Mouse (Mus musculus) hindbrain, embryonic 15.5 days (tissue): ENCODE results near the gene Kif3a. TPM values are rescaled to one million over a fixed set of nuclear protein-coding genes. Genes with fewer than 3 reads are reported as not detected.

Experiments
- ATAC-seq: fragments of 200-750 bp; cut with Nextera tagmentation; 2 replicates; pipeline ENCODE4 v1.8.0; 2017; ENCODE audit warnings: low read depth, moderate number of reproducible peaks, moderate TSS enrichment; ENCODE audit not compliant: low FRiP score
- H3K27ac ChIP-seq: fragments of 300-500 bp; sonication (generic); replicated peaks from 2 replicates; pipeline ENCODE4 v1.5.1; 2015; ENCODE audit warnings: mild to moderate bottlenecking, inconsistent platforms
- H3K27me3 ChIP-seq: fragments of 300-500 bp; sonication (generic); 2 replicates; pipeline ENCODE4 v1.6.1; 2015; ENCODE audit warnings: control low read depth, inconsistent platforms
- H3K36me3 ChIP-seq: fragments of 300-500 bp; sonication (generic); 2 replicates; pipeline ENCODE4 v1.6.1; 2015; ENCODE audit warnings: control low read depth, inconsistent platforms
- H3K4me1 ChIP-seq: fragments of 300-500 bp; sonication (generic); replicated peaks from 2 replicates; pipeline ENCODE4 v1.6.1; 2015; ENCODE audit warnings: control low read depth, inconsistent platforms
- H3K4me2 ChIP-seq: fragments of 300-500 bp; sonication (generic); 2 replicates; pipeline ENCODE4 v1.6.1; 2015; ENCODE audit warnings: moderate library complexity, mild to moderate bottlenecking, inconsistent platforms
- H3K4me3 ChIP-seq: fragments of 300-500 bp; sonication (generic); 2 replicates; pipeline ENCODE4 v1.5.1; 2015; ENCODE audit warnings: mild to moderate bottlenecking, inconsistent platforms
- H3K9ac ChIP-seq: fragments of 300-500 bp; sonication (generic); 2 replicates; pipeline ENCODE4 v1.6.1; 2015; ENCODE audit warnings: inconsistent platforms
- H3K9me3 ChIP-seq: fragments of 300-500 bp; sonication (generic); 2 replicates; pipeline ENCODE4 v1.6.1; 2016; ENCODE audit warnings: control low read depth, inconsistent platforms
- WGBS: fragments of 180-500 bp; shearing (Covaris S2); methylation state at CpG from one replicate; pipeline ENCODE4 v1.1.7; 2015; 5-methylcytosine and 5-hydroxymethylcytosine counted together
- polyA plus RNA-seq: library from polyadenylated mRNA; unstranded; fragments of >200 nt; fragmentation: Nextera tagmentation; extraction: Ambion mirVana; gene quantifications from 2 replicates; pipeline ENCODE4 v1.2.1, GENCODE M21; 2015

Gene Kif3a
- polyA plus RNA-seq, 1 experiment from 2014 or later, result 318 TPM

DNA sequence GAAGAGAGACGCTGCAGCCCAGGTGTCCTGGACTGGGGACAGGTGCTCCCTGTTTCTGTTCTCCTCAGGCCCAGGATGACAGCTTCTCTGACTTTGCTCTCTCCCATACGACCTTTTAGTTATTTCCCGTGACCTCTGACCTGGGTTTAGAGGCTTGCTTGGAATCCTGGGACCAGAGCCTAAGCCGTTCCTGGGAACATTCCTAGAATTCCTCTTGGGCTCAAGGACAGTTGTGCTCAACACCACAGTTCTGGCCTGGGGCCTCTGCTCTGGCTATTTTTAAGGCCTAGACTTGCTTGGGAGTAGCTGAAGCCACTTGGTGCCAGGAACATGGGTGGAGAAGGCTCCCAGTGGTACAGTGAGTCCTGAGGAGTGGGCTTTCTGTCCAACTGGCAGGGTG lies 41.7 kb upstream of the Kif3a start:
- Histone ChIP-seq H3K4me2 (no peak overlapping the region), H3K27me3 (no peaks in the 10 kb centered on the region), H3K9me3 (no peaks in the 10 kb centered on the region), H3K27ac (no peak overlapping the region), H3K4me3 (no peak overlapping the region), H3K9ac (no peak overlapping the region), H3K4me1 (peaks cover 47% of the 10 kb centered on the region), H3K36me3 (no peaks in the 10 kb centered on the region)
- WGBS, result 56% methylated on average over 4 of the region's 4 CpGs
- no peak for ATAC-seq

DNA sequence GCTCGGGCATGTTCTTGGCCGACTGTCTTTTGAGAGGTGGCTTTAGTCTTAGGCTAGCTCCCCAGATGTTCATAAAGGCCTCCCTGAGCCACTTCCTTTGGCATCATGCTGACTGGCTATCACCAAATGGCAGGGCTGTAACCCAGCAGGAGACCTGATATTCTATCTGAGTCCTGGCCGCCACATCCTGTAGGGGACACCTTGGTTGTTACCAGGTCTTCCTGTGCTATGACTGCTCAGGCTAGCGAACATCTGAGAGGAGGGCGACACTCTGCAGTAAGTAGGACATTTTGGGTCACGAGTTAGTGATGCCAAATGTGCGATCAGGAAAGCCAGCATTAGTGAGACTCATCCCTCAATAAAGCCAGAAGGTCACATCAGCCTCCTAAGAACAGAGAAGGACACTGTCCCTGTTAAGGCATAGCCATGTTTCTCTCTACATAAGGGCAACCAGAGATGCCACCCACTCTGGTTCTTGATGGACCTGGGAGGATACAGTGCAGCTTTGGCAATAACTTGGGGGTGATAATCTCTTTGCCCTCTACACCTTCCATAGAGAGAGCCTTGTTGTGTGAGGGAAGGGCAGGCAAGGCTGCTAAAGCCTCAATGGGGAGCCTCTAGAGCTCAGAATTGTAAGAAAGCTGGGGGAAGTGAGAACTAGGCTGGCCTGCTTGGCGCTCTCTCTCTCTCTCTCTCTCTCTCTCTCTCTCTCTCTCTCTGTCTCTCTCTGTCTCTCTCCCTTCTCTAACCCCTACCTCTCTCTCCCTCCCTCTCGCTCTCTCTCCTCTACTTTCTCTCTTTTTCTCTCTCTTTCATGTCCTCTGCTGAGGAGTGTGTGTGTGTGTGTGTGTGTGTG lies 38.6 kb upstream of the Kif3a start:
- no peak overlapping the region for H3K27ac ChIP-seq
- H3K4me2 ChIP-seq, result no peak overlapping the region
- whole genome bisulfite sequencing, result 84% methylated on average over 9 of the region's 9 CpGs
- no peak overlapping the region for H3K9ac ChIP-seq
- H3K36me3 ChIP-seq, result no peaks in the 10 kb centered on the region
- peaks cover 17% of the 10 kb centered on the region; the same call in 1 of the 2 replicates for H3K4me1 ChIP-seq
- H3K27me3 ChIP-seq, result no peaks in the 10 kb centered on the region
- H3K4me3 ChIP-seq, result no peak overlapping the region
- no peak for ATAC-seq
- H3K9me3 ChIP-seq, result no peaks in the 10 kb centered on the region

DNA sequence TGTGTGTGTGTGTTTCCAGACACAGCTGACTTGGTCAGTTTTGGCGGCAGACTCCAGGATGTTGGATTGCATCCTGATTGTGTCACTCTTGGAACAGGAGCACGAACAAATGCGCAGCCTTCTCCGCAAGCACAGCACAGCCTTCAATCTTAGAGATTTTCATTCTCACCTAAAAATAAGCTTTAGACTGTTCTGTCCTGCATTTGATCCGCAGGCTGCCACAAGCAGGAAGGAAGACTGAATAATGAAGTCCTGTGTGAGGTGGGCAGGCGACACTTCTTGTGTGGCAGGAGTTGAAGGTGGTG lies 38.0 kb upstream of the Kif3a start:
- Histone ChIP-seq H3K27ac (no peak overlapping the region), H3K4me1 (peaks cover 12% of the 10 kb centered on the region; the same call in 1 of the 2 replicates), H3K9ac (no peak overlapping the region), H3K4me2 (no peak overlapping the region), H3K4me3 (no peak overlapping the region), H3K36me3 (no peaks in the 10 kb centered on the region), H3K27me3 (no peaks in the 10 kb centered on the region), H3K9me3 (no peaks in the 10 kb centered on the region)
- ATAC-seq, result no peak
- 60% methylated on average over 6 of the region's 6 CpGs for WGBS

DNA sequence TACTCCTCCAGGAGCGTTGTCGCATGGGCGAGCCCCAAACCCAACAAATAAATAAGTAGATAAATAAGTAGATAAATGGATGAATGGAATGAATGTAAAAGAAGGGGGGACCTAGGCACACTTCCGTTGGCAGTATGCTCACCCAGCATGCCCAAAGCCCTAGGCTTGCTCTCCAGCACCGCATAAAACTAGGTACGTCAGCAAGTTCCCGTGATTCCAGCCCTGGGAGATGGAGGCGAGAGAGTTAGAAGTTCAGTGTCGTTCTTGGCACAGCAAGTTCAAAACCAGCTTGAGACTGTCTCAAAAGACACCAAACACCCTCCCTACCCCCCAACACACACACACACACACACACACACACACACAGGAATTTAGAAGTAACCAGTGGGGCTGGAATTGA lies 37.2 kb upstream of the Kif3a start:
- Histone ChIP-seq H3K27ac (no peak overlapping the region), H3K4me1 (peaks cover 9% of the 10 kb centered on the region; the same call in 1 of the 2 replicates), H3K9ac (no peak overlapping the region), H3K27me3 (no peaks in the 10 kb centered on the region), H3K9me3 (no peaks in the 10 kb centered on the region), H3K4me3 (no peak overlapping the region), H3K4me2 (no peak overlapping the region), H3K36me3 (peaks cover 7% of the 10 kb centered on the region)
- WGBS, result 87% methylated on average over 9 of the region's 9 CpGs
- ATAC-seq, result no peak

DNA sequence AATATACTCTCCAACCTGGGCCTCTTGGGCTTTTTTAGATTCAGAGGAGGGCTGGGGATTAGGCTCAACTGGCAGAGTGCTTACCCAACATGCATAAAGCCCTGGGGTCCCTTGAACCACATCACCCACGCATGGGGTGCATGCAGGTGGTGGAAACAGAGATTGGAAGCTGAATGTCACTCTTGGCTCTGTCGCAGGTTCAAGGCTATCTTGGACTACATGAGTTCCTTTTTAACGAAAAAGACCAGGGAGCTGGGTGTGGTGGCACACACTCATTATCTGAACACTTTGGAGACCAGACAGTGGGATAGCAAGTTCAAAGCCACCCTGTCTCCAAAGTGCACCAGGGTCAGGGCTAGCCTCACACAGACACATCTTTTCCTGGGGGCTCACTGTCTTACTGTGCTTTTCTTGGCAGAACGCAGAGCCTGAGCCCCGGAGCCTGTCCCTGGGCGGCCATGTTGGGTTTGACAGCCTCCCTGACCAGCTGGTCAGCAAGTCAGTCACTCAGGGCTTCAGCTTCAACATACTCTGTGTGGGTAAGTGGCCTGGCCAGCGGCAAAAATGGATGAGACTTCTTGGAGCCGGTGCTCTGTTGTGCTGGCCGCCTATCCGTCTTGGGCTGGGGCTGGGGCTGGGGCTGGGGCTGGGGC lies 35.5 kb upstream of the Kif3a start:
- Histone ChIP-seq H3K4me1 (peaks cover 9% of the 10 kb centered on the region; the same call in 1 of the 2 replicates), H3K9me3 (no peaks in the 10 kb centered on the region), H3K9ac (no peak overlapping the region), H3K27me3 (no peaks in the 10 kb centered on the region), H3K36me3 (peaks cover 24% of the 10 kb centered on the region), H3K4me2 (no peak overlapping the region), H3K4me3 (no peak overlapping the region), H3K27ac (no peak overlapping the region)
- 90% methylated on average over 10 of the region's 10 CpGs for WGBS
- ATAC-seq, result no peak

DNA sequence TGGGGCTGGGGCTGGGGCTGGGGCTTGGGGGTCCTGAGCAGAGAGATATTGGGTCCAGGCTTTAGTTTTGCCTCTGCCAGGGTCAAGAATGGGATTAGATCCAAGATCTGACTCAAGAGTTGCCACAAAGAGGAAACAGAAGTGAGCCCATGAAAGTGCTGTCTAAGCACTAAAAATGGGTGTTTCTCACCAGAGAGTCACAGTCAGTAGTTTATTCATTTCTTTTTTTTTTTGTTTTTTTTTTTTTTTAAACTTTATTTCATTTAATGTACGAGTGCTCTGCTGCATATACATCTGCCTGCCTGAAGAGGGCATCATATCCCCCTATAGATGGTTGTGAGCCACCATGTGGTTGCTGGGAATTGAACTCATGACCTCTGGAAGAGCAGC lies 35.0 kb upstream of the Kif3a start:
- Histone ChIP-seq H3K36me3 (peaks cover 29% of the 10 kb centered on the region), H3K9me3 (no peaks in the 10 kb centered on the region), H3K4me3 (no peak overlapping the region), H3K9ac (no peak overlapping the region), H3K27me3 (no peaks in the 10 kb centered on the region), H3K27ac (no peak overlapping the region), H3K4me1 (peaks cover 9% of the 10 kb centered on the region; the same call in 1 of the 2 replicates), H3K4me2 (no peak overlapping the region)
- WGBS, result 89% methylated on average over 1 of the region's 1 CpGs
- ATAC-seq, result no peak

DNA sequence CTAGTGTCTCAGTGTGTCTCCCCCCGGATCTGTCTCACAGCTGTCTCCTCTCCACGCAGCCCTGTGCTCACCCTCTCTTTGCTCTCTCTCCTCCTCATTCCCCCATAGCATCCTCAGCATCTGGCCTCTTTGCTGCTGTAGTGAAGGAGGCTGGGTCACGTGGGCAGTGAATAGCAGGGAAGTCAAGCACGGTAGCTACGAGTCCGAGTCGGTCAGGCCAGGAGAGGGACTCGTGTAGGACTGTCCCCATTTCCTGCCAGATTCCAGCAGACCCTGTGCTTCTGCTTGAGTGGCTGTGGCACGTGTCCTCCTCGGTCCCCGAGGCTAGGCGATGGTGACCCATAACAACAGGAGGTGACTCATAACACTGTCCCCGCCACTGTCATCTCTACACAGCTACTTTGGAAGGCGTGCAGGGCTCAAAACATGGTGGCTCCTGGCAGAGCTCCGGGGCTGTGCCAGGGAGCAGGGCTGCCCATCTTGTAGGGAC lies 28.1 kb upstream of the Kif3a start:
- peaks cover 44% of the 10 kb centered on the region for H3K36me3 ChIP-seq

DNA sequence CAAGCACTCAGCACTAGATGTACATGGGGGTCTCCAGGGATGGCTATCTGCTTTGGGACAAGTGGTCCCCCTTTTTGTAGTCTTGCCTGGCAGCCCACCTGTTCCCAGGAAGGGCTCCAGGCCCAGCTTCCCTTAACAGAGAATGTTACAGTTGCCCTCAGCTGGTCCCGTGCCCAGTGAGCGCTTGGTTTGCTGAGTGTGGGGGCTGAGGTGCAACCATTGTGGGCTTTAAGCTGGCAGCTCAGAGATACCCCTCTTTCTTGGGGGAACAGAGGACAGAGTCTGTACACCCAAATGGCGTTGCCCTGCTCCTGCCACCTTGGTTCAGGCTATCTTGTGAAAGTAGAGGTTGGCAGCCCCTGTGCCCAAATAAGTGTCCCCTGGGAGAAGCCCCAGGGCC lies 26.8 kb upstream of the Kif3a start:
- WGBS, result 93% methylated on average over 3 of the region's 3 CpGs

More for the DNA sequence above, 28.1 kb upstream of the Kif3a start:
- Histone ChIP-seq H3K4me3 (no peak overlapping the region), H3K9ac (no peak overlapping the region), H3K4me2 (no peak overlapping the region), H3K4me1 (no peaks in the 10 kb centered on the region), H3K27ac (no peak overlapping the region), H3K27me3 (no peaks in the 10 kb centered on the region), H3K9me3 (no peaks in the 10 kb centered on the region)
- 53% methylated on average over 15 of the region's 15 CpGs for WGBS
- 0 out of 2 replicates have a peak, but pooled peaks have one; percentile 59 for ATAC-seq

DNA sequence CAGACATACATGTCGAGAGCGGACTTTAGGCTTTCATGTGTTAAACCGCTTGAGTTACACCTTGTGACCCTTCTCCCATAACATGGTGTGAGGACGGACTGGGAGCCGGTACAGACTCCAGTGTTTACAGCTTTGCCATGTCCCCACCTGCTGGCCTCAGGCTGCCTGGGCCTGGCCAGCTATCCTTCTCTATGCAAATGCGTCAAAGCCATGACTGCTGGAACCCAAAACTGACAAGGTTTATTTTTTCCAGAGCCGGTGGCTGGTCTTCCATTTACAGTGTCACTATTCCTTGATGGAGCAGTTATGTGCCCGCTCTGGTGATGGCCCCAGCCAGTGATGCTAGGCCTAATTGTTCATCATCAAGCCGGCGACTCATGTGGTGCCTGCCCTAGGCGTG lies 26.0 kb upstream of the Kif3a start:
- Histone ChIP-seq H3K9ac (no peak overlapping the region), H3K27ac (no peak overlapping the region), H3K4me3 (no peak overlapping the region), H3K27me3 (no peaks in the 10 kb centered on the region), H3K9me3 (no peaks in the 10 kb centered on the region), H3K4me1 (no peaks in the 10 kb centered on the region), H3K36me3 (peaks cover 24% of the 10 kb centered on the region), H3K4me2 (no peak overlapping the region)
- WGBS, result 81% methylated on average over 11 of the region's 11 CpGs
- ATAC-seq, result no peak

More for the DNA sequence above, 26.8 kb upstream of the Kif3a start:
- ATAC-seq, result no peak
- Histone ChIP-seq H3K9me3 (no peaks in the 10 kb centered on the region), H3K4me2 (no peak overlapping the region), H3K9ac (no peak overlapping the region), H3K27me3 (no peaks in the 10 kb centered on the region), H3K4me1 (no peaks in the 10 kb centered on the region), H3K27ac (no peak overlapping the region), H3K36me3 (peaks cover 33% of the 10 kb centered on the region), H3K4me3 (no peak overlapping the region)

DNA sequence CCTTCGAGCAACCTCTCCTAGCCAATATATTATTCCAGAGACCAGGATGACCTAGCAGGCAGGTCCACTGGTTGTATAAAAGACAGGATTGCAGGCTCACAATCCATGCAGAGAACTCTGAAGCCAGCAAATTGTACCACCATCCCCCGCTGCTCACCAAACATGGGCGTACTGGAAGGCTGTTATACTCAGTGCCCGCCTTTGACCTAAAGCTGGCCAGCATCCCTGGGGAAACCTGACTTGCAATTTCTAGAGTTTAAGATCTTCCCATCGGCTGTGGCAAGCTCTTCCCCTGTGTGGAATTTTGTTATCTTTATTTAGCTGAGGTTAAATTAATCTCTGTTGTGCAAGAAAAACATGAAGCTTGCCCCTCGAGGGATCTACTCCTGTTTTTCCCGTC lies 24.2 kb upstream of the Kif3a start:
- WGBS, result 67% methylated on average over 7 of the region's 7 CpGs
- Histone ChIP-seq H3K9ac (no peak overlapping the region), H3K4me2 (no peak overlapping the region), H3K4me1 (no peaks in the 10 kb centered on the region), H3K4me3 (no peak overlapping the region), H3K27me3 (no peaks in the 10 kb centered on the region), H3K36me3 (peaks cover 8% of the 10 kb centered on the region; the same call in 1 of the 2 replicates), H3K27ac (no peak overlapping the region), H3K9me3 (no peaks in the 10 kb centered on the region)
- no peak for ATAC-seq

DNA sequence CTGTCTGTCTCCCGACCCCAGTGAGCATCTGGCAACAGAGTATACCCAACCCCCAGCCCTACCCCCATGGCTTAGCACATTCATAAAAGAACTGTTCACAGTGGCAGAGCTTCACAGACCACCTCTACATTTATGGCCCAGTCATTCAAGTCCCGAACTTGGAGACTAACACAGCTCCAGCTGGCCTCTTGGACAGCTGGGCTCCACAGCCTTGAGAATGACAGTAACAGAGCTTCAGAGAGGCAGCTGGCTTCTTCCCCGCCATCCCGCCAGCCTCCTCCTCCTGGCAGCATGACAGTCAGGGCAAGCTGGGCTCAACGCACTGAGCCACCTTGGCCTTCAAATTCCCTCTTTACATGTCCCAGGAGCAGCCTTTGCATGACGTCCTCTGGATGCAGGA lies 20.9 kb upstream of the Kif3a start:
- no peaks in the 10 kb centered on the region for H3K9me3 ChIP-seq
- no peaks in the 10 kb centered on the region for H3K4me1 ChIP-seq
- 47% methylated on average over 6 of the region's 6 CpGs for whole genome bisulfite sequencing
- no peak overlapping the region for H3K9ac ChIP-seq
- H3K4me2 ChIP-seq, result no peak overlapping the region
- no peaks in the 10 kb centered on the region for H3K27me3 ChIP-seq
- no peak overlapping the region for H3K4me3 ChIP-seq
- H3K36me3 ChIP-seq, result no peaks in the 10 kb centered on the region
- no peak overlapping the region for H3K27ac ChIP-seq
- peak; percentile 35; the same call in 1 of the 2 replicates for ATAC-seq

DNA sequence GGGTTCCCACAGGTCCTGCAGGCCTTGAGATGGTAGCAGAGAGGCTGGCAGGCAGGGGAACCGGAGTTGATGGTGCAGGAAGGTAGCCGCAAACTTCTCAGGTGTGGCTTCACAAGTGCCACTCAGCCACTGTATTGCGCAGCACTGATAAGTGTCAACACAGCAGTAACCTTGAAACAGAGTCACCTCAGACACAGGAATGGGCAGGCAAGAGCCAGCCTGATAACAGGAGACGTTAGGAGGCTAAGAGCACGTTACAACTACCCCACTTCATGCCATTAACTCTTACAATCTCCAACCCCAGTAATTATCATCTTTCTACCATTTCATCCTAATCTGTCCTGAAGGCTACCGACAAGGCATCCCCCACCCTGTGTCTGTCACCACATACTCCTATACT lies 19.6 kb upstream of the Kif3a start:
- no peak overlapping the region for H3K9ac ChIP-seq
- H3K27ac ChIP-seq, result no peak overlapping the region
- H3K36me3 ChIP-seq, result no peaks in the 10 kb centered on the region
- no peaks in the 10 kb centered on the region for H3K4me1 ChIP-seq
- H3K4me3 ChIP-seq, result no peak overlapping the region
- H3K27me3 ChIP-seq, result no peaks in the 10 kb centered on the region
- H3K4me2 ChIP-seq, result no peak overlapping the region
- ATAC-seq, result no peak
- 96% methylated on average over 6 of the region's 6 CpGs for WGBS
- H3K9me3 ChIP-seq, result no peaks in the 10 kb centered on the region
